Mouse (Mus musculus) heart, adult 2 months (tissue): ENCODE data around the gene Tmem269.

ENCODE experiments used
- CTCF ChIP-seq: fragments of 200-600 bp; IDR thresholded peaks from 2 replicates; pipeline ENCODE4 v1.8.1; 2022; ENCODE audit warnings: antibody characterized with exemption, mild to moderate bottlenecking, moderate library complexity
- EP300 ChIP-seq: fragments of 200-500 bp; IDR thresholded peaks from 2 replicates; pipeline ENCODE4 v1.6.1; 2011; ENCODE audit warnings: low read depth, low read length, control low read depth; ENCODE audit not compliant: insufficient read depth
- POLR2A ChIP-seq: fragments of 200-500 bp; IDR thresholded peaks from 2 replicates; pipeline ENCODE4 v1.6.1; 2011; ENCODE audit warnings: mild to moderate bottlenecking, low read depth, low read length, control low read depth; ENCODE audit not compliant: insufficient read depth

- TF ChIP-seq CTCF (no peak), EP300 (no peak), POLR2A (no peak)
Measured at GRCm38 (mm10) chr4:119195582-119196320, 22.3 kb downstream of the Tmem269 start.
